Mouse (Mus musculus): ENCODE measurements around the gene Tpr. TPM values are rescaled to one million over a fixed set of nuclear protein-coding genes. Genes with fewer than 3 reads are reported as not detected.

Gene Tpr
- polyA plus RNA-seq, 1 experiment from 2014 or later: 160 TPM

GRCm38 (mm10) chr1:150404555-150404954 lies 11.9 kb downstream of the Tpr start:
- no peak overlapping the region for H3K27ac ChIP-seq
- ATAC-seq: no peak
- no peaks in the 10 kb centered on the region for H3K27me3 ChIP-seq (replicated peaks)
- WGBS: 80% methylated on average over 3 of the region's 3 CpGs
- H3K4me1 ChIP-seq (replicated peaks): no peaks in the 10 kb centered on the region
- H3K36me3 ChIP-seq: peaks cover 16% of the 10 kb centered on the region
- H3K4me3 ChIP-seq (replicated peaks): no peak overlapping the region
- H3K9ac ChIP-seq: no peak overlapping the region
- H3K4me2 ChIP-seq (replicated peaks): no peak overlapping the region
- no peaks in the 10 kb centered on the region for H3K9me3 ChIP-seq

GRCm38 (mm10) chr1:150407285-150407684 lies 14.6 kb downstream of the Tpr start:
- Histone ChIP-seq H3K9ac (no peak overlapping the region), H3K4me1 (replicated peaks) (no peaks in the 10 kb centered on the region), H3K4me2 (replicated peaks) (no peak overlapping the region), H3K36me3 (peaks cover 18% of the 10 kb centered on the region), H3K4me3 (replicated peaks) (no peak overlapping the region), H3K27ac (no peak overlapping the region), H3K27me3 (replicated peaks) (no peaks in the 10 kb centered on the region), H3K9me3 (no peaks in the 10 kb centered on the region)
- WGBS: 77% methylated on average over 9 of the region's 9 CpGs
- no peak for ATAC-seq

DNA sequence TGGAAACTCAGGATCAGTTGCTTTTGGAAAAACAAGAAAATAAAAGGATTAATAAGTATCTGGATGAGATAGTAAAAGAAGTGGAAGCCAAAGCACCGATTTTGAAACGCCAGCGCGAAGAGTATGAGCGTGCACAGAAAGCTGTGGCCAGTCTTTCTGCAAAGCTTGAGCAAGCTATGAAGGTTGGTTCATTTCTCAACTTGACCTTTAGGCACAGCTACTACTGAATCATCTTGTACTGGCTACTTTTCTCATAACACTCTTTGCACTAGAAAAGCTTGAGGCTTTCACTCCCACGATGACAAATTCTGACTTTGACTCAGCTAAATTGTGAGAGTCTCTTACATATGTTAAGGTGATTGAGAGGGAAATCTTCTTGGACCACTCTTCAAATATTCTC lies 17.4 kb downstream of the Tpr start:
- no peak overlapping the region for H3K4me3 ChIP-seq (replicated peaks)
- no peak overlapping the region for H3K4me2 ChIP-seq (replicated peaks)
- H3K9ac ChIP-seq: no peak overlapping the region
- no peak overlapping the region for H3K27ac ChIP-seq
- H3K27me3 ChIP-seq (replicated peaks): no peaks in the 10 kb centered on the region
- H3K4me1 ChIP-seq (replicated peaks): no peaks in the 10 kb centered on the region
- 95% methylated on average over 6 of the region's 6 CpGs for WGBS
- no peak for ATAC-seq
- H3K36me3 ChIP-seq: peaks cover 26% of the 10 kb centered on the region
- H3K9me3 ChIP-seq: no peaks in the 10 kb centered on the region

DNA sequence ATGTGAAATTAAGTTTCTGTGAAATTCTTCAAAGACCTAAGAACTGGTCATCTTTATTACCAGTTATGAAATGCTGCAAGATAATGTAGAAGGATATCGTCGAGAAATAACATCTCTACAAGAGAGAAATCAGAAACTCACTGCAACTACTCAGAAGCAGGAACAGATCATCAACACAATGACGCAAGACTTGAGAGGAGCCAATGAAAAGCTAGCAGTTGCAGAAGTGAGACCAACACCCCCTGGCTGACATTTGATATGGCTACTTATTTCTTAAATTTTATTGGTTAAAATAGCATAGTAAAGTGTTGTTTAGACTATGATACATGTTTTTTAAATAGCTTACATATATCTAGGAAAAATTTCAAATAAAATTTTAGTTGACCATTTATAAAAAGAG lies 23.4 kb downstream of the Tpr start:
- peaks cover 29% of the 10 kb centered on the region for H3K36me3 ChIP-seq
- no peaks in the 10 kb centered on the region for H3K27me3 ChIP-seq (replicated peaks)
- WGBS: 97% methylated on average over 3 of the region's 3 CpGs
- H3K4me3 ChIP-seq (replicated peaks): no peak overlapping the region
- no peaks in the 10 kb centered on the region for H3K4me1 ChIP-seq (replicated peaks)
- H3K9me3 ChIP-seq: no peaks in the 10 kb centered on the region
- H3K27ac ChIP-seq: no peak overlapping the region
- ATAC-seq: no peak
- no peak overlapping the region for H3K4me2 ChIP-seq (replicated peaks)
- H3K9ac ChIP-seq: no peak overlapping the region

GRCm38 (mm10) chr1:150418426-150418825 lies 25.8 kb downstream of the Tpr start:
- no peaks in the 10 kb centered on the region for H3K4me1 ChIP-seq (replicated peaks)
- H3K36me3 ChIP-seq: peaks cover 32% of the 10 kb centered on the region
- no peak overlapping the region for H3K9ac ChIP-seq
- H3K27me3 ChIP-seq (replicated peaks): no peaks in the 10 kb centered on the region
- WGBS: 95% methylated on average over 4 of the region's 4 CpGs
- H3K27ac ChIP-seq: no peak overlapping the region
- no peak overlapping the region for H3K4me2 ChIP-seq (replicated peaks)
- no peak overlapping the region for H3K4me3 ChIP-seq (replicated peaks)
- H3K9me3 ChIP-seq: no peaks in the 10 kb centered on the region
- ATAC-seq: no peak

GRCm38 (mm10) chr1:150425665-150426064 lies 33.0 kb downstream of the Tpr start:
- ATAC-seq: no peak
- no peak overlapping the region for H3K4me3 ChIP-seq (replicated peaks)
- H3K4me1 ChIP-seq (replicated peaks): no peaks in the 10 kb centered on the region
- peaks cover 31% of the 10 kb centered on the region for H3K36me3 ChIP-seq
- H3K27me3 ChIP-seq (replicated peaks): no peaks in the 10 kb centered on the region
- H3K9me3 ChIP-seq: no peaks in the 10 kb centered on the region
- H3K4me2 ChIP-seq (replicated peaks): no peak overlapping the region
- H3K9ac ChIP-seq: no peak overlapping the region
- no peak overlapping the region for H3K27ac ChIP-seq
- WGBS: 93% methylated on average over 9 of the region's 9 CpGs

- Histone ChIP-seq H3K27me3 (replicated peaks) (no peaks in the 10 kb centered on the region), H3K9me3 (no peaks in the 10 kb centered on the region), H3K9ac (no peak overlapping the region), H3K4me3 (replicated peaks) (no peak overlapping the region), H3K4me1 (replicated peaks) (no peaks in the 10 kb centered on the region), H3K4me2 (replicated peaks) (no peak overlapping the region), H3K36me3 (peaks cover 31% of the 10 kb centered on the region), H3K27ac (no peak overlapping the region)
- 75% methylated on average over 3 of the region's 3 CpGs for WGBS
- no peak for ATAC-seq
Measured at GRCm38 (mm10) chr1:150426216-150426615, 33.6 kb downstream of the Tpr start.

GRCm38 (mm10) chr1:150438641-150439040 lies 46.0 kb downstream of the Tpr start:
- Histone ChIP-seq H3K4me1 (replicated peaks) (no peaks in the 10 kb centered on the region), H3K4me3 (replicated peaks) (no peak overlapping the region), H3K36me3 (peaks cover 27% of the 10 kb centered on the region), H3K9ac (no peak overlapping the region), H3K9me3 (no peaks in the 10 kb centered on the region), H3K4me2 (replicated peaks) (no peak overlapping the region), H3K27me3 (replicated peaks) (no peaks in the 10 kb centered on the region), H3K27ac (no peak overlapping the region)
- WGBS: 87% methylated on average over 3 of the region's 3 CpGs
- no peak for ATAC-seq

GRCm38 (mm10) chr1:150441731-150442130 lies 49.1 kb downstream of the Tpr start:
- H3K4me2 ChIP-seq (replicated peaks): no peak overlapping the region
- H3K27ac ChIP-seq: no peak overlapping the region
- H3K9me3 ChIP-seq: no peaks in the 10 kb centered on the region
- no peak for ATAC-seq
- WGBS: 78% methylated on average over 4 of the region's 4 CpGs
- no peaks in the 10 kb centered on the region for H3K27me3 ChIP-seq (replicated peaks)
- no peaks in the 10 kb centered on the region for H3K4me1 ChIP-seq (replicated peaks)
- no peak overlapping the region for H3K9ac ChIP-seq
- H3K36me3 ChIP-seq: peaks cover 23% of the 10 kb centered on the region
- H3K4me3 ChIP-seq (replicated peaks): no peak overlapping the region

DNA sequence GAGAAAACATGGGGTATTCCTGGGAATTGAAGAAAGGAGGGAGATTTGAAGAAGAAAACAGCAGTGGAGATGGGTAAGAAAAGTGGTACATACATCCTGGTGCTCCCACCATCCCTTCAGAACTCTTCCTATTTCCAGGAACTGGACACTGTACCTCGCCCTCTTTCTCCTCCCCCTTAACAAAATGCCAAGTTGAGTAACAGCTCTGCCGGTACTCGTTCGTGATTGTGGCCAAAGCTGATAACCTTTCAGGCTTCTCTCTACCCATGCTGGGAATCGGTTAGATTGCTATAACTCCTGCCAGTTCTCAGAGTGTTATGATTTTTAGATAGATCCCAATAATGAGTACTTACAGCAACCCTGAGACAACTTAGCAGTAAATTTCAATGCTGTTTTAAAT lies 66.3 kb downstream of the Tpr start:
- Histone ChIP-seq H3K27ac (no peak overlapping the region), H3K4me1 (replicated peaks) (no peaks in the 10 kb centered on the region), H3K4me3 (replicated peaks) (no peak overlapping the region), H3K27me3 (replicated peaks) (no peaks in the 10 kb centered on the region), H3K9me3 (no peaks in the 10 kb centered on the region), H3K36me3 (no peaks in the 10 kb centered on the region), H3K9ac (no peak overlapping the region), H3K4me2 (replicated peaks) (no peak overlapping the region)
- 83% methylated on average over 5 of the region's 5 CpGs for WGBS
- no peak for ATAC-seq

DNA sequence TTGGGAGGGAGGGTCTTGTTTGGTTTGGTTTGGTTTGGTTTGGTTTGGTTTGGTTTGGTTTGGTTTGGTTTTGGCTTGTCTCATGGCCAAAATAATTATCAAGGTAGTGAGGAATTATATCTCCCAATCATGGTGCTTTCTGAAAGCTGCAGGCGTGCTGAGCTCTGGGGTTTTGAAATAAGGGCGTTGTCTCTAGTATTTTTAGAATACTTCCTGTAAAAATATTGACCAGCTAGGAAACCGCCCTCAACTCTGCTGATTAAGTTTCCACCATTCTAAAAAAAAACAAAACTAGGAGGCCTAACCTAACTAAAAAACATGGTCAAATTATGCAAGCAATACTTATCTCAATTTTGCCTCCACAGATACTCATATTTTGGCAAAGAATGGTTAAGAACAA lies 67.0 kb downstream of the Tpr start:
- Histone ChIP-seq H3K27ac (no peak overlapping the region), H3K4me2 (replicated peaks) (no peak overlapping the region), H3K4me1 (replicated peaks) (no peaks in the 10 kb centered on the region), H3K36me3 (no peaks in the 10 kb centered on the region), H3K9ac (no peak overlapping the region), H3K27me3 (replicated peaks) (no peaks in the 10 kb centered on the region), H3K9me3 (no peaks in the 10 kb centered on the region), H3K4me3 (replicated peaks) (no peak overlapping the region)
- WGBS: 75% methylated on average over 3 of the region's 3 CpGs
- ATAC-seq: no peak

DNA sequence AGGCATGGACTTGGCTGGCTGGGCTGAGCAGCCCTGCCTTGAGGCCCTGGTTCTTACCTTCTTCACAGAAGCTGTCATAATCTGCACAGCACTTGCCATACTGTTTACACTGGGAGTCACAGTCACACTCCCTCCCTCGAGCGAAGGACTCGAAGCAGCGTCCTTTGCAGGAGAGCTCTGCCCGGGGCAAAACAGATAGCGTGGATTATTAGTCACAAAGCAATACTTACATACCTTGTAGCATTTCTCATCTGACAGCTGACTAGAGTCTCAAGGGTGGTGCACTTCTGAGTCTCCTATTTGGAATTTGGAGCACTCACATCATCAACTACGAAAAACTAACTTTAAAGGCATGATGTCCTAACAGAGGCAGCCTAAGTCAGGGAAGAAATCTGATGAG lies 68.0 kb downstream of the Tpr start:
- H3K4me2 ChIP-seq (replicated peaks): no peak overlapping the region
- no peaks in the 10 kb centered on the region for H3K9me3 ChIP-seq
- no peaks in the 10 kb centered on the region for H3K36me3 ChIP-seq
- H3K27me3 ChIP-seq (replicated peaks): no peaks in the 10 kb centered on the region
- H3K27ac ChIP-seq: no peak overlapping the region
- H3K4me3 ChIP-seq (replicated peaks): no peak overlapping the region
- H3K9ac ChIP-seq: no peak overlapping the region
- no peak for ATAC-seq
- 35% methylated on average over 7 of the region's 7 CpGs for WGBS
- no peaks in the 10 kb centered on the region for H3K4me1 ChIP-seq (replicated peaks)

GRCm38 (mm10) chr1:150463068-150463467 lies 70.4 kb downstream of the Tpr start:
- no peak overlapping the region for H3K27ac ChIP-seq
- no peaks in the 10 kb centered on the region for H3K36me3 ChIP-seq
- no peak overlapping the region for H3K4me3 ChIP-seq (replicated peaks)
- no peaks in the 10 kb centered on the region for H3K27me3 ChIP-seq (replicated peaks)
- ATAC-seq: no peak
- no peaks in the 10 kb centered on the region for H3K4me1 ChIP-seq (replicated peaks)
- H3K9ac ChIP-seq: no peak overlapping the region
- 54% methylated on average over 5 of the region's 5 CpGs for WGBS
- H3K4me2 ChIP-seq (replicated peaks): no peak overlapping the region
- H3K9me3 ChIP-seq: no peaks in the 10 kb centered on the region

DNA sequence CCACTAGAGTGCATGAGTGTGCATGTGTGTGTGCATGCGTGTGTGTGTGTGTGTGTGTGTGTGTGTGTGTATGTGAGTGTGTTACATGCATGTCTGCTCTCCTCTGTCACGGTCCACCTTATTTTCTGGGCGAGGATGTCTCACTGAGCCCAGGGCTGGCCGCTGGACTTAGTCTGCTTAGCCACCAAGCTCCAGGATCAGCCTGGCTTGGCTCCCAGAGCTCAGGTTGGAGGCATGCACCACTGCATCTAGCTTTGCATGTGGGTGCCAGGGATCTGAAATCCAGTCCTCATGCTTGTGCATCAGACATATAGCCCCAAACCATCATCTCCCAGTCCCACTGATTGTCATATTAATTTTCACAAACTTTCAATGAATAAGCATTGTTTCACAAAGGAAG lies 71.1 kb downstream of the Tpr start:
- H3K4me3 ChIP-seq (replicated peaks): no peak overlapping the region
- no peak overlapping the region for H3K27ac ChIP-seq
- no peaks in the 10 kb centered on the region for H3K4me1 ChIP-seq (replicated peaks)
- 79% methylated on average over 4 of the region's 4 CpGs for WGBS
- H3K9ac ChIP-seq: no peak overlapping the region
- no peaks in the 10 kb centered on the region for H3K36me3 ChIP-seq
- H3K9me3 ChIP-seq: no peaks in the 10 kb centered on the region
- no peak overlapping the region for H3K4me2 ChIP-seq (replicated peaks)
- H3K27me3 ChIP-seq (replicated peaks): no peaks in the 10 kb centered on the region
- ATAC-seq: no peak
